Mouse (Mus musculus) layer of hippocampus, adult 8-10 months (tissue): Measurements from ENCODE around the gene E2f6. TPM values are rescaled to one million over a fixed set of nuclear protein-coding genes. Genes with fewer than 3 reads are reported as not detected.
A peak's percentile ranks its signal among the peaks of the same experiment; 100 is the strongest.

Experiments
- DNase-seq, 2 experiments: peaks; one replicate each; pipeline ENCODE4 v3.0.0; 2022; ENCODE audit warnings: low spot score in 2 of 2
- microRNA-seq, 2 experiments: library from miRNA; unstranded; fragments of <30 nt; microRNA quantifications; one replicate each; pipeline ENCODE4 v1.2.0; 2022
- total RNA-seq, 4 experiments: library from RNA; stranded (reverse); gene quantifications; 2 replicates each; pipeline ENCODE4 v1.2.4; 2022

E2f6 gene
- total RNA-seq, 4 experiments from 2014 or later = 31.7 to 40.5 (median 35.8) TPM

DNA sequence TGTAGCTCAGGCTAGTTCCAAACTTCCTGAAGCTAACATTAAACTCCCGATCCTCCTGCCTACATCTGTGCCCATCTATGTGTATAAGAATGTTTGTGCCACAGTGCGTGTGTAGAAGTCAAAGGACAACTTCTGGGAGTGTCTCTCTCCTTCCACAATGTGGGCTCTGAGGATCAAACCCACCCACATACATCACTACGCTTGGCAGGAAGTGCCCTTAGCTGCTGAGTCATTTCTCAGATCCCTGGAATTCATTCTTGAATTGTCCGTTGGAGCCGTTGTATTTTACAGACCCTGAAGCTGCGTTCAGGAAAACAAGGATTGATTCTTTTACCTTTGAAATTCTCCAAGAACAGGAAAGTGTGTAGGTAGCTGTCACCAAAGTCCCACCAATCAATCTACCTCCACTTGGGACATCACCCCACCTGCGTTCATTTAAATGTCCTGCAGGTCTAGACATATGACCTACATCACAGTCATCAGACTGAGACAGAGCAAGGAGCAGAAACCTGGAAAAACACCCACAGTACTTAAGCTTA, 62.2 kb downstream of the E2f6 start:
- DNase-seq = no peak

GRCm38 (mm10) chr12:16873549-16873948, 62.8 kb downstream of the E2f6 start:
- peak; percentile 52 to 54 for DNase-seq

GRCm38 (mm10) chr12:16874086-16874485, 63.3 kb downstream of the E2f6 start:
- DNase-seq = no peak

- DNase-seq = no peak
These were observed 64.5 kb downstream of the E2f6 start for GRCm38 (mm10) chr12:16875269-16875668.

DNA sequence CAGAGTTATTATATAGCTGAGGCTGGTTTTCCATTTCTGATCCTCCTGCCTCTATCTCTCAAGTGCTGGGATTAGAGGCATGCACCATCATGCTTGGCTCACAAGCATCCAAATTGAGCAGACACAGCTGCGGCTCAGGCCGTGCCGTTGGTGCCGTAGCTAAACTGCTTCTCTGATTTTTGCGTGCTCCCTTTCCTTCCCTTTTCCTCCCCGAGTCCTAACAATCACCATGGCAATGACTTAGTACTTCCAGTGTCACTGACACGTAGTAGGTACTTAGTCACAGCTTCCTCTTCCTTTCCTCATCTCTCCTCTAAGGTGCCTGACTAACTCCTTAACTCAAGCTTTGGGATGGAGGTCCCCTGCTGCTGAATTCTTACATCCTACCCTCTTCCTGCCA, 64.9 kb downstream of the E2f6 start:
- no peak for DNase-seq

- no peak for DNase-seq
These were observed 65.9 kb downstream of the E2f6 start for GRCm38 (mm10) chr12:16876667-16877066.

DNA sequence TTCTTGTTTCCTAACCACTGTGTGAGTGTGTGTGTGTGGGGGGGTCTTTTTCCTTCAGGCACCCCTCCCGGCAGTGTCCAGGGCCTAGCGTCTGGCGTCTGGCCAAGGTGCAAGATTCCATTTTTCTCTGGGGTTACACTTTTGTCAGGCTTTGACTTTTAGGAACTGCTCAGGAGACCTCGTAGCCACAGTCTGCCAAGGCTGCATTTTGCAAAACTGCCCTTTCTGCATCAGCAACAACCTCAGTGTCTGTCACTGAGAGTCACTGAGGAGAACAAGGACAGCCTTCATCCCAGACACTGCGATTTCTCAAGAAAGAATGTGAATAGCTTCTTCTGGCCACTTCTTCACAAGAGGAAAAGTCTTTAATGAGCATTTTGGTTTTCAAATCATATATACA, 66.4 kb downstream of the E2f6 start:
- DNase-seq = no peak

DNA sequence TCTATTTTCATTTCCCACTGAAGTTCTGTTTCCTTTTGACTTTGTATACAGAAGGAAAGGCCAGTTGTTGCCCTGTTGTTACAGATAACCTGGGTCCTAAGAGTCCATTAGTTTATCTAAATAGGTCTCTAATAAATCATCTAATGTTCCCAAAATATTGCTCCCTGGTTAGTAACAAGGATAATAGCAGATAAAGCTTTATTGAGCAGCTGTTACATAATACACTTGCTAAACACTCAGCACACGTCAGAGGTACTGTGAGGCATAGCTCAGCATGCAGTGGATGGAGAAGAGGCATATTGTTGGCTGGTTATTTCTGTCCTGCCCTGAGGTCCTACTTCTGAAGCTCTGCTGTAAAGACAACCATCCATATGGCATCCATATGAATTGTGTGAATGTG, 66.9 kb downstream of the E2f6 start:
- DNase-seq = no peak

GRCm38 (mm10) chr12:16879369-16879768, 68.6 kb downstream of the E2f6 start:
- no peak for DNase-seq

DNA sequence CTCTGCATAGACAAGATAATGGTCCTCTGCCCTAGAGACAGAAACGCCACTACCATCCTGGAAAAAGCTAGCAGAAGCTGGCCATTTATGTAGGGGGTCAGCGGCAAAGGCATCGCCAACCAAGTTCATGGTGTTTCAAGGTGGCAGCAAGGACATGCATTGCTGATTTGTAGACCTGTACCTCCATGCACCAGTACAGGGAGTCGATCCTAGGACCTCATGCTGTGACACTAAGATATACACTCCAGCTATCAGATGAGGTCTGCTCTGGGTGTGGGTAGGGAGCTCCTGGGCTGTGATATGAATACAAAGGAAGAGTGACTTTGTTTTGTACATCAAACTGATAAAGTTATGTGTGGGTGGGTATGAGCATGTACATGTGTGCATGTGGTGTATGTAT, 69.3 kb downstream of the E2f6 start:
- no peak for DNase-seq

DNA sequence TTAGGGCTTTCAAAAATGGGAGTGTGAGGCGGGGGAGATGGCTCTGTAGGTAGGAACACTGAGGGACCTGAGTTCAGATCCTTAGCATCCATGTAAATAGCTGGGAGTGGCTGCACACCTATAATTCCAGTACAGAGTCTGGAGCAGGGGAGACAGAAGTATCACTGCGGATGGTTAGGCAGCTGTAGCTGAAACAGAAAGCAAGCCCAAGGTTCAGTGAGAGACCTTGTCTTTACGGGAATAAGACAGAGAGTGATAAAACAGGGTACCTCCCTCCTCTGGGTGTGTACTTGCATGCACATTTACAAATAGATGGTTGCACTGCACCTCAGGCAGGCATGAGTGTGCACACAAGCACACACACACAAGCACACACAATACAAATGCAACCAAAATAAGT, 71.7 kb downstream of the E2f6 start:
- no peak for DNase-seq

- no peak for DNase-seq
These were observed 72.3 kb downstream of the E2f6 start for GRCm38 (mm10) chr12:16883111-16883510.

DNA sequence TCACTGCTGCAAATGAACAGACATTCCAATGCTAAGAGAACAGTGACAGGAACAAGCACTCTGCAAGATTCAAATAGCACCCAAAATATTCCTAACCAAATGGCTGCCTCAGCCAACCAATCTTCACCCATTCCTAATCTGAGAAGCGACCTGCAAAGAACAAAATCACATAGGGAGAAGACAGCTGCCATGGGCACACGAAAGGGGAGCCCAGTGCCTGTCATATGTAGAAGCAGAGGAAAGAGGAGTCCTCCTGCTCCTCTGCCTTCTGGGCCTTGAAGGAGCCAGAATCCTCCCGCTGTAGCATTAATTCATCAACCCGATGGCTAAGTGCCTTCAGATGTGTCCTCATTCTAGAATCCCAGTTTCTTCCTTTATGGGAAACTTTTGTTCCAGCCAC, 73.8 kb downstream of the E2f6 start:
- DNase-seq = no peak

DNA sequence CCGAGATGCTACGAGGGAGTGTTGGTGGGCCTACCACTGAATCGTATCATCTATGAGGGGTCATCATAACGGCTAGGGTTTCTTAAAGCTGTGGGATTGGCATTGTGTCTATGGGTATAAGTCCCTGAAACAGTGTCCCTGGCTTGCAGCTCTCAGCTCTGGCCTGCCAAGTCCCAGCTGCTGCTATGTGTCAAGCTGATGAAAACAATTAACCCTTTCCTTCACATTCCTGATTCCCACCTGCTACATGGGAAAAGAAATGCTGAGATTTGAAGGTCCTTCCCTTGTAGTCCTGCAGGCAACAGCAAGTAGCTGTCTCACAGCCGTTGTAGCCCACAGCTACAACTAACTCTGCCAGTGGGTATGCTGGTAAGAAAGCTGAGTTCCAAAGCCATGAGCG, 75.6 kb downstream of the E2f6 start:
- DNase-seq = no peak

Small RNA genes lying within 50 kb of the gene (microRNA-seq; reads per million reads assigned to microRNA genes)
- 0 reads per million in 2 experiments for gene Gm44305

Other genes starting within 250 kb of the E2f6 start
- gene Lpin1, start 200.0 kb upstream of the E2f6 start, total RNA-seq = 10 to 100 TPM; 28.8 to 33.0 (median 30.9) TPM
- 100 to 1,000 TPM; 161 to 213 (median 178) TPM for gene Ntsr2, start 157.6 kb upstream of the E2f6 start, total RNA-seq
- gene Greb1, start 10.1 kb upstream of the E2f6 start, total RNA-seq = 1 to 10 TPM in 2 of 4 experiments, under 1 TPM in 2; 0.78 to 1.5 (median 1.0) TPM
- 100 to 1,000 TPM; 109 to 143 (median 128) TPM for gene Rock2, start 83.9 kb downstream of the E2f6 start, total RNA-seq
- 1 to 10 TPM; 1.5 to 3.0 (median 1.6) TPM for gene Pqlc3, start 189.4 kb downstream of the E2f6 start, total RNA-seq
- gene 2410004P03Rik, start 200.8 kb downstream of the E2f6 start, total RNA-seq = 1 to 10 TPM in 2 of 4 experiments, under 1 TPM in 2; 0.37 to 1.2 (median 1.0) TPM